Mouse (Mus musculus) forebrain, postnatal 0 days (tissue): ENCODE measurements at regions not wholly inside any gene's neighbourhood (a gene's known extent, or its start where the extent isn't known, plus 50 kb on each side); places are given as distances from the start of the nearest gene placed in this dataset.

Experiments used
- ATAC-seq: fragments of 200-750 bp; cut with Nextera tagmentation; 2 replicates; pipeline ENCODE4 v1.8.0; 2017; ENCODE audit warnings: mild to moderate bottlenecking, moderate library complexity
- DNase-seq: peaks from one replicate; pipeline ENCODE4 v3.0.0-alpha.2; 2015
- H3K27ac ChIP-seq: fragments of 300-500 bp; sonication (generic); 2 replicates; pipeline ENCODE4 v1.5.1; 2014; ENCODE audit warnings: low read depth, mild to moderate bottlenecking, antibody characterized with exemption, low read length, moderate library complexity, mixed read lengths
- H3K27me3 ChIP-seq: fragments of 300-500 bp; sonication (generic); 2 replicates; pipeline ENCODE4 v1.6.1; 2014; ENCODE audit warnings: mild to moderate bottlenecking, low read length, mixed read lengths; ENCODE audit not compliant: insufficient read depth
- H3K36me3 ChIP-seq: fragments of 300-500 bp; sonication (generic); 2 replicates; pipeline ENCODE4 v1.6.1; 2014; ENCODE audit warnings: mild to moderate bottlenecking, moderate library complexity; ENCODE audit not compliant: insufficient read depth
- H3K4me1 ChIP-seq: fragments of 300-500 bp; sonication (generic); 2 replicates; pipeline ENCODE4 v1.6.1; 2014; ENCODE audit warnings: antibody characterized with exemption; ENCODE audit not compliant: insufficient read depth
- H3K4me2 ChIP-seq: fragments of 300-500 bp; sonication (generic); 2 replicates; pipeline ENCODE4 v1.6.1; 2014; ENCODE audit warnings: low read depth, mild to moderate bottlenecking, moderate library complexity
- H3K4me3 ChIP-seq: fragments of 300-500 bp; sonication (generic); 2 replicates; pipeline ENCODE4 v1.5.1; 2014; ENCODE audit warnings: low read depth, low read length, mixed read lengths
- H3K9ac ChIP-seq: fragments of 300-500 bp; sonication (generic); 2 replicates; pipeline ENCODE4 v1.6.1; 2014; ENCODE audit warnings: mild to moderate bottlenecking
- H3K9me3 ChIP-seq: fragments of 300-500 bp; sonication (generic); 2 replicates; pipeline ENCODE4 v1.6.1; 2016; ENCODE audit warnings: low read length
- CTCF ChIP-seq: sonication (generic); IDR thresholded peaks from 2 replicates; pipeline ENCODE4 v1.5.1; 2016; ENCODE audit warnings: antibody characterized with exemption, control low read depth, low read depth
- WGBS: fragments of 180-500 bp; shearing (Covaris S2); extraction: QIAGEN DNeasy Blood & Tissue Kit; methylation state at CpG from one replicate; pipeline ENCODE4 v1.1.7; 2014; 5-methylcytosine and 5-hydroxymethylcytosine counted together

DNA sequence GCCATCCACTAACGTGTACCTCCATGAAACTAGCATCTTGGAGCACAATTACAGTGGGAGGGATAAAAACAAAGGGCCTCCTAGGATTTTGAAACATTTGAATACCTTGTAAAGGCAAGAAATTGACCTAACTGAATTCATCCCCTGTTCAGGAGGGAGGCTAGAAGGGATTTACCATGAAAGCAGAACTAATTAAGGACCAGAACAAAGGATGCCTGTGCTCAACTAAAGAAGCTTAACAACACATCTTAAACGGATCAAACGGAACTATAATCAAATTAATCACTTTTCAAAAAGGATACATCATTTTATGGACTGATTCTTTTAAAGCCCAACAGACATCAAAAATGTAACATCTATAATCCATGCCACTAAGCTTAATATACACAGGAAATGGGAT lies 590.9 kb upstream of the Robo1 start:
- 5% methylated on average over 3 of the region's 3 CpGs for WGBS
- Histone ChIP-seq H3K27me3 (no peaks in the 10 kb centered on the region), H3K4me1 (no peaks in the 10 kb centered on the region), H3K4me2 (no peak overlapping the region), H3K36me3 (no peaks in the 10 kb centered on the region), H3K27ac (no peak overlapping the region), H3K9ac (no peak overlapping the region), H3K9me3 (no peaks in the 10 kb centered on the region), H3K4me3 (no peak overlapping the region)
- no peak for ATAC-seq
- TF ChIP-seq CTCF = no peak
- DNase-seq = no peak

GRCm38 (mm10) chr16:71724898-71725297 lies 583.2 kb upstream of the Robo1 start:
- no peaks in the 10 kb centered on the region for H3K4me1 ChIP-seq
- H3K27me3 ChIP-seq = no peaks in the 10 kb centered on the region
- TF ChIP-seq CTCF = no peak
- H3K9ac ChIP-seq = no peak overlapping the region
- no peaks in the 10 kb centered on the region for H3K36me3 ChIP-seq
- no peak for ATAC-seq
- no peak overlapping the region for H3K4me2 ChIP-seq
- no peak for DNase-seq
- H3K9me3 ChIP-seq = no peaks in the 10 kb centered on the region
- WGBS = 73% methylated on average over 2 of the region's 2 CpGs
- H3K4me3 ChIP-seq = no peak overlapping the region
- H3K27ac ChIP-seq = no peak overlapping the region

DNA sequence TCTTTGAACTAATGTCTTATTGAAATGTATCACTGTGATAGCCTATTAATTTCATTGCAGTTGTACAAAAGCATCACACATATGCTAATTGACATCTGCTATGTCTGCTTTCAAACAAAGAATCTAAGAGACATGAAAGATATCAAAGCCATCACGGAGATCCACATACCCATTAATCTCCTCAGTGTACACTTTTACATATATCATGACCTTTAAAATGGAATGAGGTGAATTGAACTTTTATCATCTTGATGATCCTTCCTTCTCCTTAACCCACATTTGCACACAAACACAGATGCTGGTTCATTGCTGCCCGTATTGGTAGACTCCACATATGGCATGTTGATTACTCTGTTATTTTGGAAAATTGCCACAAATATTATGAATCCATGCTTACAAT lies 570.2 kb upstream of the Robo1 start:
- ATAC-seq = no peak
- H3K4me1 ChIP-seq = no peaks in the 10 kb centered on the region
- H3K4me2 ChIP-seq = no peak overlapping the region
- no peak overlapping the region for H3K9ac ChIP-seq
- no peak for DNase-seq
- no peaks in the 10 kb centered on the region for H3K36me3 ChIP-seq
- WGBS = 46% methylated on average over 2 of the region's 2 CpGs
- TF ChIP-seq CTCF = no peak
- no peak overlapping the region for H3K27ac ChIP-seq
- H3K27me3 ChIP-seq = no peaks in the 10 kb centered on the region
- no peaks in the 10 kb centered on the region for H3K9me3 ChIP-seq
- H3K4me3 ChIP-seq = no peak overlapping the region

DNA sequence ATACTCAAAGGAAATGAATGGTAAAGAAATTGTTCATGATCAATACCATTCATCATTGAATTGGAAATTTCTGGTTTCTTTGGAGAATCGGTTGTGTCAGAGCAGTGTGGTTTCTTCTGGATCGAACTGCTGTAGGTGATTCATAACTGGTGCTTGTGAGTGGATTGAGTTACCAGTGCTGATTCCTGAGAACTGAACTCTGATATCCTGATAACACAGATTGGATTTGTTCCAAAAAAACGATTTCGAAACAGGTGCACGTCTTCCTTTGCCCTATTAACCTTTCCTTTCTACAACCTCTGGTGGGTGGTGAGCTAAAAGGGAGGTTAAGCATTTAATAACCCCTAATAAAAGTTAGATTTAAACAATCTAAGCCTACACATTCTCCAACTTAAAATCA lies 569.0 kb upstream of the Robo1 start:
- 91% methylated on average over 5 of the region's 5 CpGs for WGBS
- ATAC-seq = no peak
- no peaks in the 10 kb centered on the region for H3K4me1 ChIP-seq

DNA sequence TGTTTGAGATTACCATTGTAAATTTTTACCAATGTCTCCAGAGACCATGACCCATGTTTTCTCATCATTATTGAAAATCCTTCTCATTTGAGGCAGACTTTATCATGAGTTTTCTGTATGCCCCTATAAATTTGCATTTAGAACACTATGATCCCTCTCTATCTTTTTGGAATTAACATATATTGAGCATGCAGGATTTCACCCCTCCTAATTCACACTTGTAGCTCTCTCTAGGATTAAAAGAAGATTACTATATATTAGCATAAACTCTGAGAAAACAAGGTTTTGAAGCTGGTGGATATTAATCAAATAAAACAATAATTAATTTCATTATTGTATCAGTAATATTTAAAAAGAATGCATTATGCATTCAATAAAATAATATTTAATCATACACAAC lies 527.2 kb upstream of the Robo1 start:
- no peak for TF ChIP-seq CTCF
- DNase-seq (no peak), ATAC-seq (no peak)

More for the DNA sequence above, 569.0 kb upstream of the Robo1 start:
- TF ChIP-seq CTCF = no peak
- no peak overlapping the region for H3K27ac ChIP-seq
- H3K9me3 ChIP-seq = no peaks in the 10 kb centered on the region
- no peak overlapping the region for H3K4me3 ChIP-seq
- DNase-seq = no peak
- no peaks in the 10 kb centered on the region for H3K27me3 ChIP-seq
- H3K36me3 ChIP-seq = no peaks in the 10 kb centered on the region
- no peak overlapping the region for H3K4me2 ChIP-seq
- H3K9ac ChIP-seq = no peak overlapping the region

DNA sequence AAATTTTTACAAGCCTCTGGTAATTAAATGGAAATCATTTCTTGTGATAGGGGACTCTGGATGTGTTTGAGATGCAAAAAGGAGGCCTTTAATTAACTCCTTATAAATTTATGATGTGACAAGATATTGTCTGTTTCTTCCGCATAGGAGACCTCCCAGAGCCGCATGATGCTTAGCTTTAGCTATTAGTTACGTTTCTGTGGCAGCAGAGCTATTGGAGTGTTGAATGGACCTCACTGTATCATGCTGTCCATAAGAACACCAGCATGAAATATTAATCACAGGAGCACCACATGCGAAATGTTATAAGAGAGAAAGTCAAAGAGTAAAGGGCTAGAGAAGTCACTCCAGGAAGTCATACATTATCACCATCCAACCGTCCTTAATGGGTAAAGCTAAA lies 495.3 kb upstream of the Robo1 start:
- no peaks in the 10 kb centered on the region for H3K9me3 ChIP-seq
- DNase-seq (no peak), ATAC-seq (no peak)
- WGBS = 74% methylated on average over 5 of the region's 5 CpGs
- H3K36me3 ChIP-seq = no peaks in the 10 kb centered on the region
- no peak overlapping the region for H3K9ac ChIP-seq
- no peaks in the 10 kb centered on the region for H3K4me1 ChIP-seq
- H3K4me2 ChIP-seq = no peak overlapping the region
- TF ChIP-seq CTCF = no peak
- H3K4me3 ChIP-seq = no peak overlapping the region
- no peaks in the 10 kb centered on the region for H3K27me3 ChIP-seq
- no peak overlapping the region for H3K27ac ChIP-seq

More for the DNA sequence above, 527.2 kb upstream of the Robo1 start:
- Histone ChIP-seq H3K9ac (no peak overlapping the region), H3K27me3 (no peaks in the 10 kb centered on the region), H3K4me1 (no peaks in the 10 kb centered on the region), H3K27ac (no peak overlapping the region), H3K4me3 (no peak overlapping the region), H3K36me3 (no peaks in the 10 kb centered on the region), H3K9me3 (no peaks in the 10 kb centered on the region), H3K4me2 (no peak overlapping the region)

- H3K9ac ChIP-seq = no peak overlapping the region
- no peak overlapping the region for H3K4me2 ChIP-seq
- 82% methylated on average over 2 of the region's 2 CpGs for WGBS
- no peaks in the 10 kb centered on the region for H3K4me1 ChIP-seq
- H3K36me3 ChIP-seq = no peaks in the 10 kb centered on the region
- no peaks in the 10 kb centered on the region for H3K9me3 ChIP-seq
- ATAC-seq (no peak), DNase-seq (no peak)
- H3K27ac ChIP-seq = no peak overlapping the region
- no peaks in the 10 kb centered on the region for H3K27me3 ChIP-seq
- no peak overlapping the region for H3K4me3 ChIP-seq
- no peak for TF ChIP-seq CTCF
Measured at GRCm38 (mm10) chr16:71835325-71835724, 472.8 kb upstream of the Robo1 start.

DNA sequence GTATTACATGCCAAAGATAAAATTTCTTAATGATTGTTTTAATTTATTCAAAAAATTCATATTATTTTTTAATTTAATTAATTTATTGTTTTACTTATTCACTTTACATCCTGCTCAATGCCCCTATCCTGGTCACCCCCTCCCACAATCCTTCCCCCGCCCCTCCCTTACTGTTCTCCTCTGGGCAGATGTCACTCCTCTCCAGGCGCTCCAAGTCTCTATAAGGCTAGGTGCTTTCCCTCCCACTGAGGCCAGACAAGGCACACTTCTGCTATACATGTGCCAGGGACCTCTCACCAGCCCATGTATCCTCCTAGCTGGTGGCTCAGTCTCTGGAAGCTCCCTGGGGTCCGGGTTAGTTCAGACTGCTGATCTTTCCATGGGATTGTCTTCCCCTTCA lies 458.0 kb upstream of the Robo1 start:
- no peaks in the 10 kb centered on the region for H3K4me1 ChIP-seq
- H3K27me3 ChIP-seq = no peaks in the 10 kb centered on the region
- H3K36me3 ChIP-seq = no peaks in the 10 kb centered on the region
- DNase-seq (no peak), ATAC-seq (no peak)
- H3K27ac ChIP-seq = no peak overlapping the region
- no peaks in the 10 kb centered on the region for H3K9me3 ChIP-seq
- no peak overlapping the region for H3K4me2 ChIP-seq
- no peak overlapping the region for H3K4me3 ChIP-seq
- 90% methylated on average over 3 of the region's 3 CpGs for WGBS
- no peak for TF ChIP-seq CTCF
- no peak overlapping the region for H3K9ac ChIP-seq
